Mouse (Mus musculus): ENCODE measurements around the gene Apol8. TPM values are rescaled to one million over a fixed set of nuclear protein-coding genes. Genes with fewer than 3 reads are reported as not detected.
"Not testable (repeated sequence)": the region's sequence is repeated elsewhere in the genome, so short reads cannot be mapped to it uniquely, and the experiment has no call there.

The Apol8 gene
- polyA plus RNA-seq, 1 experiment from 2014 or later, result not detected

- Histone ChIP-seq H3K27me3 (ENCODE audit: insufficient read depth, low read length) (no peaks in the 10 kb centered on the region), H3K9ac (no peak overlapping the region), H3K9me3 (ENCODE audit: low read depth, low read length) (no peaks in the 10 kb centered on the region), H3K4me1 (ENCODE audit: insufficient read depth) (no peaks in the 10 kb centered on the region), H3K36me3 (ENCODE audit: insufficient read depth) (no peaks in the 10 kb centered on the region), H3K4me2 (no peak overlapping the region), H3K4me3 (ENCODE audit: low read depth, low read length) (no peak overlapping the region), H3K27ac (ENCODE audit: low read depth) (no peak overlapping the region)
- ATAC-seq (ENCODE audit: insufficient read depth), result no peak
- DNase-seq, result peak; percentile 27
- WGBS, result 66% methylated on average over 9 of the region's 9 CpGs
- peak; percentile 58 for TF ChIP-seq CTCF (IDR thresholded peaks at IDR 0.05; ENCODE audit: low read depth)
Measured at GRCm38 (mm10) chr15:77740511-77741297, 16.1 kb downstream of the Apol8 start.

GRCm38 (mm10) chr15:77733903-77734302 lies 22.9 kb downstream of the Apol8 start:
- H3K4me1 ChIP-seq (ENCODE audit: insufficient read depth); H3K27me3 ChIP-seq (ENCODE audit: insufficient read depth, low read length); DNase-seq; H3K27ac ChIP-seq (ENCODE audit: low read depth); H3K9me3 ChIP-seq (ENCODE audit: low read depth, low read length); H3K36me3 ChIP-seq (ENCODE audit: insufficient read depth); H3K9ac ChIP-seq; H3K4me3 ChIP-seq (ENCODE audit: low read depth, low read length); ATAC-seq (ENCODE audit: insufficient read depth); H3K4me2 ChIP-seq: not testable (repeated sequence)
- 40% methylated on average over 4 of the region's 4 CpGs for WGBS

GRCm38 (mm10) chr15:77733380-77733779 lies 23.4 kb downstream of the Apol8 start:
- H3K9me3 ChIP-seq (ENCODE audit: low read depth, low read length); ATAC-seq (ENCODE audit: insufficient read depth); H3K4me2 ChIP-seq; H3K36me3 ChIP-seq (ENCODE audit: insufficient read depth); H3K4me1 ChIP-seq (ENCODE audit: insufficient read depth); H3K4me3 ChIP-seq (ENCODE audit: low read depth, low read length); H3K9ac ChIP-seq; H3K27me3 ChIP-seq (ENCODE audit: insufficient read depth, low read length); H3K27ac ChIP-seq (ENCODE audit: low read depth): not testable (repeated sequence)
- peak; percentile 40 for DNase-seq
- WGBS, result 49% methylated on average over 8 of the region's 8 CpGs

GRCm38 (mm10) chr15:77732851-77733250 lies 24.0 kb downstream of the Apol8 start:
- H3K4me1 ChIP-seq (ENCODE audit: insufficient read depth); H3K36me3 ChIP-seq (ENCODE audit: insufficient read depth); ATAC-seq (ENCODE audit: insufficient read depth); DNase-seq; H3K27me3 ChIP-seq (ENCODE audit: insufficient read depth, low read length); H3K9me3 ChIP-seq (ENCODE audit: low read depth, low read length); H3K4me3 ChIP-seq (ENCODE audit: low read depth, low read length); H3K27ac ChIP-seq (ENCODE audit: low read depth); H3K4me2 ChIP-seq; H3K9ac ChIP-seq: not testable (repeated sequence)
- 67% methylated on average over 10 of the region's 10 CpGs for WGBS

- no peaks in the 10 kb centered on the region for H3K9me3 ChIP-seq (ENCODE audit: low read depth, low read length)
- no peak overlapping the region for H3K27ac ChIP-seq (ENCODE audit: low read depth)
- no peaks in the 10 kb centered on the region for H3K27me3 ChIP-seq (ENCODE audit: insufficient read depth, low read length)
- H3K4me1 ChIP-seq (ENCODE audit: insufficient read depth), result no peaks in the 10 kb centered on the region
- H3K36me3 ChIP-seq (ENCODE audit: insufficient read depth), result no peaks in the 10 kb centered on the region
- H3K4me2 ChIP-seq, result no peak overlapping the region
- TF ChIP-seq CTCF (IDR thresholded peaks at IDR 0.05; ENCODE audit: low read depth), result no peak
- no peak overlapping the region for H3K9ac ChIP-seq
- no peak overlapping the region for H3K4me3 ChIP-seq (ENCODE audit: low read depth, low read length)
- no peak for ATAC-seq (ENCODE audit: insufficient read depth)
- no peak for DNase-seq
- WGBS, result 89% methylated on average over 5 of the region's 5 CpGs
Measured at GRCm38 (mm10) chr15:77731605-77732004, 25.2 kb downstream of the Apol8 start.

GRCm38 (mm10) chr15:77728739-77729138 lies 28.1 kb downstream of the Apol8 start, which contains the start of gene Apol9b:
TSS of gene Apol9b (plus strand) at chr15:77729039.
- not testable (repeated sequence) for H3K4me1 ChIP-seq (ENCODE audit: insufficient read depth); DNase-seq; H3K4me2 ChIP-seq; H3K4me3 ChIP-seq (ENCODE audit: low read depth, low read length); H3K27me3 ChIP-seq (ENCODE audit: insufficient read depth, low read length); H3K9ac ChIP-seq; H3K27ac ChIP-seq (ENCODE audit: low read depth); H3K9me3 ChIP-seq (ENCODE audit: low read depth, low read length); ATAC-seq (ENCODE audit: insufficient read depth); H3K36me3 ChIP-seq (ENCODE audit: insufficient read depth)
- WGBS, result 83% methylated on average over 1 of the region's 4 CpGs

- not testable (repeated sequence) for H3K36me3 ChIP-seq (ENCODE audit: insufficient read depth); H3K9ac ChIP-seq; DNase-seq; ATAC-seq (ENCODE audit: insufficient read depth); H3K9me3 ChIP-seq (ENCODE audit: low read depth, low read length); H3K27ac ChIP-seq (ENCODE audit: low read depth); H3K27me3 ChIP-seq (ENCODE audit: insufficient read depth, low read length); H3K4me2 ChIP-seq; H3K4me1 ChIP-seq (ENCODE audit: insufficient read depth); H3K4me3 ChIP-seq (ENCODE audit: low read depth, low read length)
- 73% methylated on average over 3 of the region's 3 CpGs for WGBS
Measured at GRCm38 (mm10) chr15:77727745-77728144, 29.1 kb downstream of the Apol8 start.

GRCm38 (mm10) chr15:77727139-77727538 lies 29.7 kb downstream of the Apol8 start:
- not testable (repeated sequence) for H3K4me3 ChIP-seq (ENCODE audit: low read depth, low read length); H3K4me1 ChIP-seq (ENCODE audit: insufficient read depth); H3K9ac ChIP-seq; H3K9me3 ChIP-seq (ENCODE audit: low read depth, low read length); H3K4me2 ChIP-seq; H3K27ac ChIP-seq (ENCODE audit: low read depth); ATAC-seq (ENCODE audit: insufficient read depth); H3K36me3 ChIP-seq (ENCODE audit: insufficient read depth); H3K27me3 ChIP-seq (ENCODE audit: insufficient read depth, low read length)
- TF ChIP-seq CTCF (IDR thresholded peaks at IDR 0.05; ENCODE audit: low read depth), result peak; percentile 61
- peak; percentile 33 for DNase-seq
- WGBS, result 0% methylated on average over 3 of the region's 3 CpGs

GRCm38 (mm10) chr15:77725393-77726020 lies 31.3 kb downstream of the Apol8 start:
- H3K27ac ChIP-seq (ENCODE audit: low read depth); H3K27me3 ChIP-seq (ENCODE audit: insufficient read depth, low read length); ATAC-seq (ENCODE audit: insufficient read depth); H3K9me3 ChIP-seq (ENCODE audit: low read depth, low read length); H3K4me1 ChIP-seq (ENCODE audit: insufficient read depth); H3K36me3 ChIP-seq (ENCODE audit: insufficient read depth); H3K4me2 ChIP-seq; H3K4me3 ChIP-seq (ENCODE audit: low read depth, low read length); H3K9ac ChIP-seq: not testable (repeated sequence)
- 67% methylated on average over 6 of the region's 6 CpGs for WGBS
- peak; percentile 67 for DNase-seq

- ATAC-seq (ENCODE audit: insufficient read depth), result not testable (repeated sequence)
Measured at GRCm38 (mm10) chr15:77724208-77724911, 32.4 kb downstream of the Apol8 start.

More at GRCm38 (mm10) chr15:77724208-77724911, 32.4 kb downstream of the Apol8 start:
- not testable (repeated sequence) for H3K4me1 ChIP-seq (ENCODE audit: insufficient read depth); DNase-seq; H3K27ac ChIP-seq (ENCODE audit: low read depth); H3K9me3 ChIP-seq (ENCODE audit: low read depth, low read length); H3K4me2 ChIP-seq; H3K27me3 ChIP-seq (ENCODE audit: insufficient read depth, low read length); H3K36me3 ChIP-seq (ENCODE audit: insufficient read depth); H3K9ac ChIP-seq; H3K4me3 ChIP-seq (ENCODE audit: low read depth, low read length)
- WGBS, result 24% methylated on average over 2 of the region's 10 CpGs

Measured in lung, embryonic 14.5 days (tissue).